Mouse (Mus musculus) hematopoietic stem cell, adult 5-6 weeks (primary cell): ENCODE data around the gene Mta3. TPM values are rescaled to one million over a fixed set of nuclear protein-coding genes. Genes with fewer than 3 reads are reported as not detected.
"Not testable (repeated sequence)": the region's sequence is repeated elsewhere in the genome, so short reads cannot be mapped to it uniquely, and the experiment has no call there.

Experiments used
- ATAC-seq, 2 experiments: fragments of 125-278 bp in 1 of 2; replicated peaks in 1 of 2; 2 replicates each; pipeline ENCODE4 v1.8.0; 2016 to 2017; ENCODE audit warnings: inconsistent platforms in 2 of 2, mild to moderate bottlenecking in 2 of 2, moderate number of reproducible peaks in 2 of 2, low read depth in 1 of 2, moderate TSS enrichment in 1 of 2; ENCODE audit not compliant: low FRiP score in 2 of 2, poor library complexity in 2 of 2, severe bottlenecking in 2 of 2, insufficient read depth in 1 of 2, low TSS enrichment in 1 of 2
- total RNA-seq: library from RNA; stranded (forward); fragments of 172-1452, 232-1000 nt; gene quantifications from 2 replicates; pipeline ENCODE4 v1.2.3, GENCODE M21; 2017

The Mta3 gene
- total RNA-seq, 1 experiment from 2014 or later: 64.2 TPM

GRCm38 (mm10) chr17:83705352-83706115 lies 429 bp upstream of the Mta3 start:
- peak; percentile 66 to 77 for ATAC-seq

- ATAC-seq: 0 out of 4 replicates have a peak, but pooled peaks have one; percentile 24 to 28
These were observed 697 bp downstream of the Mta3 start for GRCm38 (mm10) chr17:83706594-83707126.

- no peak for ATAC-seq
These were observed 1.4 kb downstream of the Mta3 start for GRCm38 (mm10) chr17:83707372-83707771.

GRCm38 (mm10) chr17:83707846-83708245 lies 1.9 kb downstream of the Mta3 start:
- 0 out of 4 replicates have a peak, but pooled peaks of 1 of the 2 experiments have one; percentile 33 for ATAC-seq

GRCm38 (mm10) chr17:83708256-83708655 lies 2.3 kb downstream of the Mta3 start:
- no peak for ATAC-seq

GRCm38 (mm10) chr17:83708891-83709290 lies 2.9 kb downstream of the Mta3 start:
- no peak for ATAC-seq

- ATAC-seq: not testable (repeated sequence)
These were observed 3.6 kb downstream of the Mta3 start for GRCm38 (mm10) chr17:83709517-83709916.

- no peak for ATAC-seq
These were observed 4.7 kb downstream of the Mta3 start for GRCm38 (mm10) chr17:83710639-83711038.

- ATAC-seq: no peak
These were observed 6.4 kb downstream of the Mta3 start for GRCm38 (mm10) chr17:83712341-83712740.

- peak; percentile 49 to 53; a peak in 2 of 4 replicates for ATAC-seq
These were observed 14.5 kb downstream of the Mta3 start for GRCm38 (mm10) chr17:83720449-83720848.

- ATAC-seq: no peak
These were observed 15.2 kb downstream of the Mta3 start for GRCm38 (mm10) chr17:83721157-83721556.

- ATAC-seq: no peak; a peak in 1 of 4 replicates
These were observed 17.1 kb downstream of the Mta3 start for GRCm38 (mm10) chr17:83723064-83723463.

GRCm38 (mm10) chr17:83726496-83726895 lies 20.5 kb downstream of the Mta3 start:
- no peak for ATAC-seq

- ATAC-seq: no peak
These were observed 21.7 kb downstream of the Mta3 start for GRCm38 (mm10) chr17:83727707-83728106.

GRCm38 (mm10) chr17:83729029-83729428 lies 23.1 kb downstream of the Mta3 start:
- ATAC-seq: no peak

- peak in 1 of 2 experiments; percentile 29; a peak in 2 of 4 replicates for ATAC-seq
These were observed 24.2 kb downstream of the Mta3 start for GRCm38 (mm10) chr17:83730123-83730522.

- ATAC-seq: peak; percentile 95
These were observed 26.2 kb downstream of the Mta3 start for GRCm38 (mm10) chr17:83732166-83732629.

GRCm38 (mm10) chr17:83732801-83733200 lies 26.8 kb downstream of the Mta3 start:
- peak; percentile 39 to 43; a peak in 3 of 4 replicates for ATAC-seq
